Mouse (Mus musculus): ENCODE measurements around the gene Lrrc3c.
"Not testable (repeated sequence)": the region's sequence is repeated elsewhere in the genome, so short reads cannot be mapped to it uniquely, and the experiment has no call there.

The Lrrc3c gene

DNA sequence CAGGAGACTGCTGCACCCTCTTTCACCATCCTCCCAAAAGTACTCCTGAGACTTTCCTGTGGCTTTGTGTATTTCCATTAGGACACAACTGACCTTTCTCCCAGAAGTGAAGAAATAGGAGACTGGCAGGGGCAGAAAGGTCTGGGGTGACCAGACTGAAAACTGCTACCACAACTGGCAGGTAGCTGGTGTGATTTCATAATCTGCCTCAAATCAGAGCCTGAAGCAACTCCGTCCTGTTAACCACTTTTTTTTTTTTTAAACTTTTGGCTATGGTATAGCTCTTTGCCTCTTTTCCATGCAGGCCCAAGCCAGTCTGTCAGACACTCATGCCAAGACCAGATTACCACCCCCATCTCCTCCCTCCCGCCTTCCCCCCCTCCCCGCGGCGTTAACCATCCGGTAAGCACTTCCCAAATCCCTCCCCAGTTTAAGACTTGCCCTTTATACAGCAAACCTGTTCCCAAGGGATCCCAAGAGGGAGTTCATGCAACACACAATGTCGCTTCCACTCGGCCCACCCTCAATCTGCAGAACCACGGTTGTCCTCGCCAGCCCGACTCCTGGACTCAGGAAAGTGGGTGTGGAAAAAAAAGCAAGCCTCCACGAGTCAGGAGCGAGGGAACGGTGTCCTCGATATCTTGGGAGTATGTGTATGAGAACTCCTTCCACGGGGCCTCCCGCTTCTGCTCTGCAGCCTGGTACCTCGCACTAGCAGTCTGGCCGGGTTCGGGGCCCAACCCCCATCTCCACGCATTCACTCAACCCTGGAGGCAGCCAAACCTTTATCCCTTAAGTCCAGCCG lies 11.8 kb upstream of the Lrrc3c start:
- DNase-seq = no peak

DNA sequence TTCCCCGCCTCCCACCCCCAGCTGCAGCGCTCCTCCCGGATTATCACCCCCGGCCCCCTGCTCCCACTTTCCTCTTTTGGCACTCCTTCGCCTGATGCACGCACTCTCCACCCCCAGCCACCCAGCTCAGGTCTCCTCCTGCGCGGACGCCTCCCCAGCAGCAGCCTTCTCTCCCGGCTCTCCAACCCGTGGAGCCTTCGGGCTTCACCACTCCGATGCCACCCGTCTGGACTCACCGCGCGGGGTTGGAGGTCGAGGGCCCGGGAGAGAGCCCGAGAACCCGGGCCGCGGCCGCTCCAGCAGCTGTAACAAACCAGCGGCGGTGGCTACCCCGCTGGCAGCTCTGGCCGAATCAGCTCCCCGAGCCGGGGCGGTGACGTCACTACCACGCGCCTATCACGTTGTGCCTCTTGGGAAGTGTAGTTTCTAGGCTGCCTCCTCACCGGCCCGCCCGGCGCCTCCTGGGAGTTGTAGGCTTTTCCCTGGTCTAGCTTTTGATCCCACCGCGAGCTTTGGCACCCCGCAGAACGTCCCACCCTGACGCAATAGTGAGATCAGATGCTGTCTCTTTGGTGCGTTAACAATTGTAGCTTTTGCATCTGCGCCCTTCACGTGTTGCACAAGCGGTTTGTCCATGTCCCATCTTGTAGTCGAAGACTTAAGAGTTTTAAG lies 11.1 kb upstream of the Lrrc3c start, which contains the start of gene Ormdl3:
TSS of gene Ormdl3 (minus strand) at position 477 of the 672 bp plus-strand sequence.
- DNase-seq = peak; percentile 97

DNA sequence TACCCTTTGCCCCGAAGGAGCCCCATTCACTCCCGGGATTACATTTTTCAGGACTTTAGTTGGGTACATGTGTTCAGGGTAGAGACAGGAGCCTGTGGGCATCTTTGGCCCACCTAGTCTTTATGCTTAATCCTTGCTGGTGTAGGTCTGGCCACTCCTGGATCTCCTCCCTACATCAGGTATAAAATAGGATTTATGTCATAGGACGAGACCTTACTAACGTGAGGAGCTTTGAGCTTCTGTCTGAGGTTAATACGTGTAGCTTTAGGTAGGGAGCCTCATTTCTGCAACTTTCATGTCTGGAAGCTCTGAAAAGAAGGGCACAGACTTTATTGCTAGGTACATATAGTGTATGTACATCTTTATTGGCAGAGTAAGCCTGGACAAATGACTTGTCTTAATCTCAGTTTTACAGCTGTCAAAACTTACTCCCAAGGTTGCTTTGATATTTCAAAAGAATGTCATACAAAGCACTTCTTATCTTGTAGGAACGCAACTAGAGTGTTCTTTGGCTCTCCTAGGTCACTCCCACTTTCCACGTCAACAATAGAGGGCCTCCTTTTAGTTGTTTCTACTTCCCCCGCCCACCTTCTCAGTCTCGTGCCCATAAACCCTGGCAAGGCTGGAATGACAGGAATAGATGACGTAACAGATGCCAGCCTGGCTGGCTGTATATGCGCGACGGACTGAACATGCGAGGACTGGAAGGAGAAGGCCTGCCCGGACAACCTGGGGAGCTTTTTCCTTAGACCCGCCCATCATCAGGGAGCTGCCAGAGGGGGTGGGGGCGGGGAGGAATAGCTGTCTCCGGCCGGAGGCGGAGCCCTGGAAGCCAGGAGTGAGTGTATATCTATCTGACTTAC lies 10.2 kb upstream of the Lrrc3c start:
- peak; percentile 70 for DNase-seq

DNA sequence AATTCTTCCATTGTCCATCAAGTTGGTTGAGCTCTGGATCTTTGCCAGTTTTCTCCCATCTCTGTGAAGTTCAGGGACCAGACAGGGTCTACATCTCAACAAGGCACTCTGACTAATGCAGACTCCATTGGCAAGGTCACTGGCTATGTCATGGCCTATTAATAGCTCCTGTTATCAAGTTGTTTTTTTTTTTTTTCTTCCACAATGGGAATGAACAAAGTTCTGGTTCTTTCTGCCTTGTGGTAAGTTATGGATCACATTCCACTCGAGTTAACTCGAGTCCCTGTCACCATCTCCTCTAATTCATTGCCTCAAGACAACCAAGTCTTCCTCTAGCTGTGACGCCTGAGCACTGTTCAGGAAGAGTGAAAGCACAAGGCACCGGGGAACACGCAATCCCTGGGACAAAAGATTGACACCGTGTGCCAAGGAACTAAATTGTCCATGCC lies 9.2 kb upstream of the Lrrc3c start:
- DNase-seq = no peak

DNA sequence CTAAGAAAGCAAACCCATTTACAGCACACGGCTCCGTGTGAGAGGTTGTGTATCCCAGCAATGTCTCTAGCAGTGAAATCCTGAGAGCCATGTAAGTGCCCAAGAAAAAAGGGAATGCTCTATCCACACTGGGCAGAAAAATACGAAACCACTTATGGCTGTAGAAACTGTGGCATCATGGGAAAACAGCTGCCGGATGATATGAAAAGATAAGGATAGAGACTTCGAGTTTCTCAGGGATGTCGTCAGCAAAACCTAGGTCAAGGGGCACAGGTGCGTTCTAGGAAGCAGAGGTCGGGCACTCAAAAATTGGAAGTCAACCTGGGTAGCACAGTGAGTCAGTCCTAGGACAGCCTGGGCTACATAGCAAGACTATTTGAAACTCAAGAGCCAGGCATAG lies 8.8 kb upstream of the Lrrc3c start:
- DNase-seq = no peak

DNA sequence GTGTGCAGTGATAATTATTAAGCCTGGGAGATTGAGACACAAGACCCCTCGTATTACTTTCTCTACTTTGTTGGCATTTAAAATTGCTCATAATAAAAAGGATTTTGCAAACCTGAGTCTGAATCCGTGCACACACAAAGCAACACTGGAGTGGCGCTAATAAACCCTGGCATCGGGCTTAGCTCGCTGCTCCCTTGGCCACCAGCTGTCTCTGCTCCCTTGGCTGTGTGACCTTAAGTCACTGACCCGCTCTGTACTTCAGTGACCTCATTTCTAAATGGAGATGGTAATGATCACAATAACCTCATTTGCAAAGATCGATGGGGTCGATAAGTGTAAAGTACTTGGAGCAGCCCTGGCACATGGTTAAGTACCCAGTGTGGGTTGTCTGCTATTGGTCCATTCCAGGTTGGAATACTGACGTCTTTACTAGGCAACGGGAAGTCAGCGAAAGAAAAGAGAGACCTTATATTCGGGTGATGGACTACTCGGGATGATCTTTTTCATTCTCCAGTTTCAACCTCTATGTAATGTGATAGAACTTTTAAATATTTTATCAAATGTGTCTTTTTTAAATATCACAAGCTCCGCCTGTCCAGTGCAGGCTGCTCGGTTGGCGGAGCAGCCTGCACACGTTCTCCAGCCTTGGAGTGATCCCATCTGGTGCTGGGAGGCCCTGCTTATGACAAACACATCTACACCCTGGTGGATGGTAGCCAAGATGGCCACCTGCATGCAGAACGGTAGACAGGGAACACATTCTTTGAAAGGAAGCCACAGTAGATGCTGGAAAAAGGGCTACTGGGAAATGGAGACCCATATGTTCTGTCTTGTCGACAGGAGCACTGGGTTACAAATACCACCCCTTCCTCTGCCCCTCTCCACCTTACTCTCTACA lies 7.3 kb upstream of the Lrrc3c start:
- no peak for DNase-seq

DNA sequence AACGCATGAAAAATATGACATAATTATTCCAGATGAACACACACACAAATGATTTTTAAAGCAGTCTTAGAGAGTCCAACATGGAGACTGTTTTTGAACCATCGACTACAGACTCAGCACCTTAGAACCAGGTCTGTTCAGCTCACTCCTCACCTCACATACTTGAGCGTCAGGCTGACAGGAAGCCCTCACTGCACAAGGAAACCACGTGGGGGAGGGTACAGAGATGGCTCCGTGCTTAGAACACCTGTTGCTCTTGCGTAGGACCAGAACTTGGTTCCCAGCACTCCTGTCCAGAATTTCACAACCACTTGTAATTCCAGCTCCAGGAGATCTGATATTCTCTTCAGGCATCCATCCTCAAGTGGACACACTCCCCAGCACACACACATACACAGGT lies 3.1 kb upstream of the Lrrc3c start:
- DNase-seq = no peak

DNA sequence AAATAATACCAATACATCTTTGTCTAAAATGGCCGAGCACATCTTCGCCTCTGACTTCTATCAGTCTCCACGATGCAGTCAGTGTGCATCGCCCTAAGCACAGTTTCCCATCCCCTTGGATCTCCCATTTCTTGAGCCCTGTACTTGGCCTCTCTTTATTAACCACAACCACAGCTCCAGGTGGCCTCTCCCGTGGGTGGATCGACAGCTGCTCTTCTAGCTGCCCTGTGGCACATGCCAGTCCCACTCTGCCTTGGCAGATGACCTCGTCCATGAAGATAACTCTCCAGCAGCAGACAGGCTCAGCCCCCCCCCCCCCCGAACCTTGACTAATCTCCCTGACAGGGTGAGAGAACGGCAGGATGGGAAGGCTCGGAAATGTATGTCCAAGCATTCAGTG lies 2.6 kb upstream of the Lrrc3c start:
- no peak for DNase-seq

DNA sequence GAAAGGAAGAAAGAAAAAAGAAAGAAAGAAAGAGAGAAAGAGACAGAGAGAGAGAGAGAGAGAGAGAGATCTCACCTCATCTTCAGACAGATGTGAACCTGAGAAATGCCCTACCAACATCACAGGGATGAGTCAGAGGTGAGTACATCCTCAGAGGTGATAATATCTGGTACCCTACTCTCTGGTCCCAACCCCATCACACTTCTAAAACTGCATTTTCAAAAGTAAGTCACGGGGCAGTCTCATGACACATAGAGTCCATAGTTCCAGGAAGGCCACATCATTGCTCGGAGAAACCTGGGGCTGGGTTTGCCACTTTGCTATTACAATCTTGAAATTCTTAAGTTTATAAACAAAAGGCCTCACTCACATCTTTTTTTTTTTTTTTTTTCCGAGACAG lies 2.1 kb upstream of the Lrrc3c start:
- DNase-seq = no peak

DNA sequence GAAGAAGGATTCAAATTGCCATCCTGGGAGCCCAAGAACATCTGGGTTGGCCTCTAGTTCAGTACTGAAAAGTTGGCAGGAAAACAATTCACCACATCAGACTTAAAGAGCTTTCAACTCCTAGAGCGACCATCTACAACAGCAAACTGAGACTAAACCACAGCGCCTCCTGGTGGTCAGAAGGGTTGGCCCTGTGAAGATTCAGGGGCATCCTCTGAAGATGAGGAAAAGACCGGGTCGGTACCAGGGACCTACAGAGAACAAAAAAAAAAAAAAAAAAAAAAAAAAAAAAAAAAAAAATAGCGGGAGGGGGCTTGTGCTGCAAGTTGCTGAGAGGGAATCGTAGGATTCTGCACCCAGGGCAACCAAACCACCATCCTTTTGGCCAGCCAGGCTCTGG lies 728 bp upstream of the Lrrc3c start:
- no peak for DNase-seq

DNA sequence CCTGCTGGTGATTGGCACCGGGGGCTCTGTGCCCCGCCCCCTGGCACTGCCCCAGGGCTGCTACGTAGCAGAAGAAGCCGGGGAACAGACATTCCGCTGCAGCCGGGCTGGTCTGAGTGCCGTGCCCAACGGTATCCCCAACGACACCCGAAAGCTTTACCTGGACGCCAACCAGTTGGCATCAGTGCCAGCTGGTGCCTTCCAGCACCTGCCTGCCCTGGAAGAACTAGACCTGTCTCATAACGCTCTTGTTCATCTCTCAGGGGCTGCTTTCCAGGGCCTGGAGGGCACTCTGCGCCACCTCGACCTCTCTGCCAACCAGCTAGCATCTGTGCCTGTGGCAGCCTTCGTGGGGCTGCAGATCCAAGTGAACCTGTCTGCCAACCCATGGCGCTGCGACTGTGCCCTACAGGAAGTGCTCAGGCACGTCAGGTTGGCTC lies 780 bp downstream of the Lrrc3c start:
- DNase-seq = no peak

DNA sequence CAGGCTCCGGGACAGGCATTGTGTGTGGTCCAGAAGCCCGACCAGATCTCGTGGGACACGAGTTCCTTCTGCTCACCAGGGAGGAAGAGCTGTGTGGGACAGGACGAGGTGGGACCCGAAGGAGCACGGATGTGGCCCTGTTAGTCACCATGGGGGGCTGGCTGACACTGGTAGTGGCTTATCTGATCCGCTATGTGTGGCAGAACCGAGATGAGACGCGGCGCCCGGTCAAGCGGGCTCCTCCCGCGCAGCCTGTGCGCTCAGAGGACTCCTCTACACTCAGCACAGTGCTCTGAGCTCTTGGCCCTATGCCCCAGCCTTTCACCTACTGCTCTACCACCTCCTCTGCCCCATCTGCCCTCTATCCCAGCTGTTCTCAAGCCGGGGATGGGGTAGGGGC lies 1.2 kb downstream of the Lrrc3c start:
- DNase-seq = no peak

DNA sequence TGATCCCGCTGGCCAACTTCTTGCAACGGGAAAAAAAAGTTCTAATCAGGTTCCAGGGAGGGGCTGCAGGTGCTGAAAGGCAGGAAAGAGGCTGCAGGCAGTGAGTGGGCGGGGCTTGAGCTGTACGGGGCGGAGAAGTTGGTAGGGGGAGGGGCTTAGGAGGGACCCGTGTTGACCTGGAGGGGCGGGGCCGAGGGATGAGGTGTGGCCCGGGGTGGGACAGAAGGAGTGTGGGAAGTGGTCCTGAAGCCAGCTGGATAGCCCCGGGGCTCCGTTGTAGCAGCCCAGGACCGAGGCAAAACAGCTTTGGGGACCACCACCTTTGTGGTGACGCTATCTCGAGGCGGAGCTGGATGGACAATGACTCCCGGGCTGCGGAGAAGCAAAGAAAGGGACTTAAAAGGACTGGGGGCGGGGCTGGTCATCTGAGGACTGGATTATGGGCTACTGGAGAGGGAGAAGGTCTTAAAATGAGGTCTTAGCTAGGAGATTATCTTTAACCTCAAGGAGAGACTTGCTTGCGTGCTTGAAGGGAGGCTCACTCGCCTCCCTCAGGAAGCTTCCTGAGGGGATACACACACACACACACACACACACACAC lies 4.1 kb downstream of the Lrrc3c start:
- DNase-seq = no peak

DNA sequence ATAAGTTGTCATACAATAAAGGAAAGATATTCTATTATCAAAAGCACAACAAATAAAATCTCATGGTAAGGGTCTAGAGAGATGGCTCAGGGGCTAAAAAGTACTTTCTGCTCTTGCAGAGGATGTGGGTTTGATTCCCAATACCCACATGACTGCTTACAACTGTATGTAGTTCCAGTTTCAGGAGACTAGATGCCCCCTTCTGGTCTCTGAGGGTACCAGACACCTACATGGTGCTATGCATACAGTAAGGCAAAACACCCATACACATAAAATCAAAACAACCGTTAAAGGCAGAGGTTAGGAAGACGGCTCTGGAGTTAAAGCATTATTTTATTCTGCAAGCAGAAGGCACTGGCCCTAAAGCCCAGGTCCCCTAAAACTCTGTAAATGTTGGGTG lies 5.9 kb downstream of the Lrrc3c start:
- no peak for DNase-seq

DNA sequence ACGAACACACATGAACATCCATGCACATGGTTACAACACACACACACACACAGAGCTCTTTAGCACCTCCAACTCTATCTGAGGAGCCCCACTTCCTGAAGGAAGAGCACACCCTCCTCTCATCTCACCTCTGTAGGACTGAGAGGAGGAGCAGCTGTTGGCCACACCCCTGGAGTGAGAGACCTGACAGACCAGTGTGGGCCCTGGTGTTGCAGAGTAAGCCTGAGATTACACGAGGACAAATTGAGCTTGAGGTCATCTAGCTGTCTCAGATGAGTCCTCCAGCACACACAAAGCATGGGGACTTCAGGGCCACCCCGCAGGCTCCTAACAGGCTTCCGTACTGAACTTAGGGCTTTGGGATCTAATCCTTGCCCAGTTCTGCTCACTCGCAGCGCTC lies 6.8 kb downstream of the Lrrc3c start:
- not testable (repeated sequence) for DNase-seq

DNA sequence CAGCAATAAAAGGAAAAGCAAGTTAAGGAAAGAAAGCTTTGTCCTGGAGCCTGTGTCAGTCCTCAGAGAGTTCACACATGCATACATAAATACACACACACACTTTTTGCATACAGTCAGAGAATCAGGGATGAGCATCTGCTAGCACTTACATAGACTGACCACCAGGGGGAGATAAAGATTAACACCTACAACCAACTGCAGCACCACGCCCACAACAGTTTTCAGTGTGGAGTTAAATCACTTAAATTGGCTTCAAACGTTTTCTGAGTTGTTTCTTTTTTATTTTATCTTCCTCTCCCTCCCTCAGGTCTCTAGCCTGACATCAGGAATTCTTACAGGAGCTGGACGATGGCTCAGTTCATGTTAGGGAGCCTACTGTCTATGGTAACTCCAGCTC lies 8.7 kb downstream of the Lrrc3c start:
- DNase-seq = no peak

DNA sequence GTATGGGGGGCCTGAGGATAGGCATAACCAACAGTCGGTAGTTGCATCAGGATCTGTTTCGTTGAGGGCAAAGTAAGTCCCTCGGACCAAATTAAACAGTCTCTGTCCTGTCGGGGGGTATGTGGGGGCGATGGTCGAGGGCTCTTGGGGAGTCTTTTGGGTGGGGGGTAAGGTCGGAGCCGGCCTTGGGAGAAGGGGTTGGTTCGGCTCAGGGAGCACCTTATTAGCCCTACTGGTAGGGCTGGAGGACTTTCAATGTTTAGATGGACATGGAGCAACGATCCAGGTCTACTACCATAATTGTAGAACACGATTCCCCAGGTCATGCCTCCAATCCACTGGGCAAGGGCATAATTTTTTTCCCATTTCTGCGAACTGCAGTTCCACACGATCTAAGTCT lies 22.7 kb downstream of the Lrrc3c start:
- DNase-seq = no peak

DNA sequence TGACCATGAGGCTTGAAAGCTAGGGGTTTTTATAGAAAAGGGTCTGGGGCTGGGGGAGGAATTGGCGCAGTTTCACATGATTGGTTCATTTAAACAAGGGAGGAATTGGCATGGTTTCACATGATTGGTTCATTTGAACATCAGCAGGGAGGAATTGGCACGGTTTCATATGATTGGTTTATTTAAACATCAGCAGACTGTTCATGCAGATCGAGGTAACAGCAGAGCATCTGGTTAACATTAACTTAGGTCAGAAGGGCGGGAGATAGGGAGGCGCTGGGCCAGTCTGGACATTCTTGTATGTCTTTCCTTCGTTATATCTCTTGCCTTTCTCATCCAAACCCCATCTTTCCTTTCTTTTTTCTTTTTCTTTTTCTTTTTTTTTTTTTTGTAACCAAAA lies 25.9 kb downstream of the Lrrc3c start:
- DNase-seq = not testable (repeated sequence)

DNA sequence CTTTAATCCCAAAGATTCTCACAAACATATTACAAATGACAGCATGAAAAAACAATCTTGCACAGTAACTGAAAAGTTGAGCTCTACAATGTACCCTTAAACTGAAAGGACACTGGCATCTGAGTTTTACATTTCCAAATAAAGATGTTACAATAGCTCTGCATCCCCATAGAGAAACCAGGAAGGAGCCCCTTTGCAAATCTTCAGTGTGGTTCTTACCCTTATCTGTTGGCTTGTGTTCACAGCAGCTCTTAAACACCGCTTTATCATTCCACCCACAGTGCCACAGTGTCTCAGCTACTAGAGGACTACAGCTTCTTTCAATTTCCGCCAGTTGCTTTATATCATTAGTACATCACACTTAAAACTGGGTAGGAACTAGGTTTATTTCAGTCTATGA lies 26.3 kb downstream of the Lrrc3c start:
- DNase-seq = not testable (repeated sequence)

DNA sequence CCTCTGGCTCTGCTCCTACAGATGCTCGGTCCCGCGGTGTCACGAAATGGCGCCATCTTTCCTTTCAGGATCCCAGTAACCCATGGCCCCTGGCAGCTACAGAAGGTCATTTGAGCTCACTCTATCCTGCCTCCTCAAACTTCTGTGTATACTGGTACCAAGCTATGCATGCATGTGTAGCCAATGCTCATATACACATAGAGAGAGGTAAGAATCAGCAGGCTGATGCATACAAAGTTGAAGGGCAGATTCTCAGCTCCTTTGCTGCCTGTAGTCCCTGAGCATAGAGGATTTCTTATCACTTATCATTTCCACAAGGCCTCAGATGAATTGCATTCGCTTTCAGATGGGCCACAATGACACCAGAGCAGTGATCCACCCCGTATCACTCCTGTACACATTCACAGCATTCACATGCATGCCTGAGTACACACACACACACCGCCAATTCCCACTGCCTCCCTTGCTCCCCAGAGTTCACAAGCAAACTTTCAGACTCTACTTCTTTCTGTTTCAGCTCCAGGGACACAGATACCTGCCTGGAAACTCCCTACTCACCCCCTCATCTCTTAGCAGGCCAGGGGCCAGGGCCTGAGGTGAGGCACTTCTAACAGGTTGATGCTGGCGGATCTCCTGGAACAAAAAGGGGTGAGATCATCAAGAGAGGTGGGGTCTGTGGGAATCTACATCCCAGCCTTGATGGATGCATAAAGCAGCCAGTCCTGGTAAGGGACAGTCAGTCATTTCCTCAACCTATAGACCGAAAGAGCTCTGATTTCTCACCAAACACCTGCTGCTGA lies 27.7 kb downstream of the Lrrc3c start, which contains the start of the genes Gm12355 and Gsdma3:
TSS of gene Gm12355 (minus strand) at position 51 of the 800 bp plus-strand sequence.
TSS of gene Gsdma3 (plus strand) at position 750 of the 800 bp plus-strand sequence.
- no peak for DNase-seq

DNA sequence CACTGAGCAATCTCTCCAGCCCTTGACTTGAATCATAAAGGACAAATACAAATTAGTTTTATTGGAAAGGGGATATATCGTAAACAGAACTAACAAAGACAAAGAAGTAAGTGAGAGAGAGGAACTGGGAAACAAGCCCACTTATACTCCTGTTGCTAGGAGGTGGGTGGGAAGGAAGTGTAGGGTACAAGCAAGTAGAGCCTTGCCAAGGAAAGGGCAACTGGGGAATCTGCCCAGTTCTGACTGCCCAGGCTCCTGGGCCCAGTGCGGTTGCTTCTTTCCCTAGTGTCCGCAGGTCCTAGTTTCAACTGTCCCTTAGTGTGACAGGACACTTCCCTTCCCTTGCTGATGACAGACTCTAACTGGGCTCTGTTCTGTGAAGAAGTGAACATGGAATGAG lies 30.6 kb downstream of the Lrrc3c start:
- no peak for DNase-seq
